Mouse (Mus musculus) myocyte (in vitro differentiated cells): Measurements from ENCODE around the gene Tfap4.

Source experiments
- CEBPB ChIP-seq: IDR thresholded peaks from 2 replicates; pipeline ENCODE4 v1.6.1; 2011; ENCODE audit warnings: mild to moderate bottlenecking, moderate library complexity; ENCODE audit not compliant: poor library complexity, insufficient read depth, severe bottlenecking
- MAX ChIP-seq: IDR thresholded peaks from one replicate; pipeline ENCODE4 v1.6.1; 2011; ENCODE audit warnings: low read depth, mild to moderate bottlenecking, control low read depth
- MYOD1 ChIP-seq, 3 experiments: IDR thresholded peaks; one replicate each; pipeline ENCODE4 v1.6.1; 2011; ENCODE audit warnings: control low read depth in 2 of 3, low read depth in 2 of 3, mild to moderate bottlenecking in 2 of 3, moderate library complexity in 1 of 3; ENCODE audit not compliant: insufficient read length in 2 of 3, control insufficient read depth in 1 of 3
- POLR2A ChIP-seq: IDR thresholded peaks from one replicate; pipeline ENCODE4 v1.6.1; 2011; ENCODE audit warnings: low read depth, mild to moderate bottlenecking, control low read depth, moderate library complexity; ENCODE audit not compliant: insufficient read length
- POLR2AphosphoS2 ChIP-seq: IDR thresholded peaks from one replicate; pipeline ENCODE4 v1.6.1; 2011; ENCODE audit warnings: low read depth, control low read depth; ENCODE audit not compliant: insufficient read length
- USF1 ChIP-seq: IDR thresholded peaks from one replicate; pipeline ENCODE4 v1.6.1; 2011; ENCODE audit warnings: low read depth, mild to moderate bottlenecking, control low read depth, moderate library complexity

- TF ChIP-seq POLR2A = no peak
- no peak for TF ChIP-seq MAX
- no peak for TF ChIP-seq MYOD1 (IDR thresholded peaks at IDR 0.05; ENCODE audit: control insufficient read depth in 1 of 3, insufficient read length in 2 of 3, low read depth in 2 of 3)
- TF ChIP-seq POLR2AphosphoS2 = no peak
- no peak for TF ChIP-seq CEBPB
- no peak for TF ChIP-seq USF1
Observed at GRCm38 (mm10) chr16:4544845-4545244, 14.8 kb downstream of the Tfap4 start.
